Mouse (Mus musculus): ENCODE data around the gene Fam19a1. TPM values are rescaled to one million over a fixed set of nuclear protein-coding genes. Genes with fewer than 3 reads are reported as not detected.

Fam19a1 gene
- polyA plus RNA-seq, 1 experiment = not detected

DNA sequence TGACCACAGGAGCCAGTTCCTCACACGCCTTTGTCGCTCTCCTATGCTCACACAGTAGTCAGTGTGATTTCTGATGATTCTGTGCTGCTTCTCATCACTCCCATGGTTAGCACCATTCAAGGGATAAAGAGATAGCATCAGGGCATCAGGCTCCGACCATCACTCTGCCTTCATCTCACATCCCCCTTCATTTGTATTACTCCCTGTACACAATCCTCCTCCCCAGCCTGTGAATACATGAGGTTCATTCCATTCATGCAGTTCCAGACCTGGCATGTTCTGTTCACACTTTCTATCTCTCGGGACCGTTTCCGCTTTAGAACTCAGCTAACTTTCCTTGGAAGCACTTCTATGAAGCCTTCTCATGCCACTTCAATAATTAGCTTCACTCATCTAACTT lies 259.9 kb downstream of the Fam19a1 start:
- Histone ChIP-seq H3K36me3 (ENCODE audit: control insufficient read depth, insufficient read depth, low read length) (no peaks in the 10 kb centered on the region), H3K27ac (ENCODE audit: insufficient read depth, low read length) (no peak overlapping the region), H3K4me1 (ENCODE audit: control insufficient read depth, insufficient read depth, insufficient read length) (no peaks in the 10 kb centered on the region), H3K27me3 (ENCODE audit: control insufficient read depth, insufficient read depth, low read length) (no peaks in the 10 kb centered on the region), H3K4me3 (ENCODE audit: extremely low read depth, insufficient read depth, insufficient read length) (no peak overlapping the region)
- TF ChIP-seq CTCF (IDR thresholded peaks at IDR 0.05; ENCODE audit: extremely low read depth, insufficient read depth, insufficient read length, insufficient replicate concordance) (no peak), POLR2A (IDR thresholded peaks at IDR 0.05; ENCODE audit: low read depth, low read length) (no peak)
- 91% methylated on average over 6 of the region's 6 CpGs for WGBS
- DNase-seq (ENCODE audit: low read depth in 1 of 2, low spot score in 2 of 2) = no peak

- H3K27me3 ChIP-seq (ENCODE audit: control insufficient read depth, insufficient read depth, low read length) = no peaks in the 10 kb centered on the region
- H3K4me3 ChIP-seq (ENCODE audit: extremely low read depth, insufficient read depth, insufficient read length) = no peak overlapping the region
- TF ChIP-seq CTCF (IDR thresholded peaks at IDR 0.05; ENCODE audit: extremely low read depth, insufficient read depth, insufficient read length, insufficient replicate concordance) = no peak
- no peak for TF ChIP-seq POLR2A (IDR thresholded peaks at IDR 0.05; ENCODE audit: low read depth, low read length)
- DNase-seq (ENCODE audit: low read depth in 1 of 2, low spot score in 2 of 2) = no peak
- H3K36me3 ChIP-seq (ENCODE audit: control insufficient read depth, insufficient read depth, low read length) = no peaks in the 10 kb centered on the region
- no peak overlapping the region for H3K27ac ChIP-seq (ENCODE audit: insufficient read depth, low read length)
- no peaks in the 10 kb centered on the region for H3K4me1 ChIP-seq (ENCODE audit: control insufficient read depth, insufficient read depth, insufficient read length)
- 83% methylated on average over 2 of the region's 2 CpGs for WGBS
Measured at GRCm38 (mm10) chr6:96373274-96373673, 260.3 kb downstream of the Fam19a1 start.

- 82% methylated on average over 3 of the region's 3 CpGs for WGBS
- Histone ChIP-seq H3K27ac (ENCODE audit: insufficient read depth, low read length) (no peak overlapping the region), H3K4me3 (ENCODE audit: extremely low read depth, insufficient read depth, insufficient read length) (no peak overlapping the region), H3K27me3 (ENCODE audit: control insufficient read depth, insufficient read depth, low read length) (no peaks in the 10 kb centered on the region), H3K4me1 (ENCODE audit: control insufficient read depth, insufficient read depth, insufficient read length) (no peaks in the 10 kb centered on the region), H3K36me3 (ENCODE audit: control insufficient read depth, insufficient read depth, low read length) (no peaks in the 10 kb centered on the region)
- DNase-seq (ENCODE audit: low read depth in 1 of 2, low spot score in 2 of 2) = no peak
- TF ChIP-seq CTCF (IDR thresholded peaks at IDR 0.05; ENCODE audit: extremely low read depth, insufficient read depth, insufficient read length, insufficient replicate concordance) (no peak), POLR2A (IDR thresholded peaks at IDR 0.05; ENCODE audit: low read depth, low read length) (no peak)
Measured at GRCm38 (mm10) chr6:96376773-96377172, 263.8 kb downstream of the Fam19a1 start.

- H3K4me1 ChIP-seq (ENCODE audit: control insufficient read depth, insufficient read depth, insufficient read length) = no peaks in the 10 kb centered on the region
- H3K36me3 ChIP-seq (ENCODE audit: control insufficient read depth, insufficient read depth, low read length) = no peaks in the 10 kb centered on the region
- H3K27ac ChIP-seq (ENCODE audit: insufficient read depth, low read length) = no peak overlapping the region
- H3K27me3 ChIP-seq (ENCODE audit: control insufficient read depth, insufficient read depth, low read length) = no peaks in the 10 kb centered on the region
- DNase-seq (ENCODE audit: low read depth in 1 of 2, low spot score in 2 of 2) = no peak
- no peak overlapping the region for H3K4me3 ChIP-seq (ENCODE audit: extremely low read depth, insufficient read depth, insufficient read length)
- WGBS = 82% methylated on average over 4 of the region's 4 CpGs
- TF ChIP-seq POLR2A (IDR thresholded peaks at IDR 0.05; ENCODE audit: low read depth, low read length) (no peak), CTCF (IDR thresholded peaks at IDR 0.05; ENCODE audit: extremely low read depth, insufficient read depth, insufficient read length, insufficient replicate concordance) (no peak)
Measured at GRCm38 (mm10) chr6:96379229-96379628, 266.3 kb downstream of the Fam19a1 start.

- Histone ChIP-seq H3K36me3 (ENCODE audit: control insufficient read depth, insufficient read depth, low read length) (no peaks in the 10 kb centered on the region), H3K27ac (ENCODE audit: insufficient read depth, low read length) (no peak overlapping the region), H3K4me1 (ENCODE audit: control insufficient read depth, insufficient read depth, insufficient read length) (no peaks in the 10 kb centered on the region), H3K4me3 (ENCODE audit: extremely low read depth, insufficient read depth, insufficient read length) (no peak overlapping the region), H3K27me3 (ENCODE audit: control insufficient read depth, insufficient read depth, low read length) (no peaks in the 10 kb centered on the region)
- 82% methylated on average over 1 of the region's 1 CpGs for WGBS
- DNase-seq (ENCODE audit: low read depth in 1 of 2, low spot score in 2 of 2) = no peak
- no peak for TF ChIP-seq POLR2A (IDR thresholded peaks at IDR 0.05; ENCODE audit: low read depth, low read length)
- no peak for TF ChIP-seq CTCF (IDR thresholded peaks at IDR 0.05; ENCODE audit: extremely low read depth, insufficient read depth, insufficient read length, insufficient replicate concordance)
Measured at GRCm38 (mm10) chr6:96384441-96384840, 271.5 kb downstream of the Fam19a1 start.

- Histone ChIP-seq H3K4me3 (ENCODE audit: extremely low read depth, insufficient read depth, insufficient read length) (no peak overlapping the region), H3K27ac (ENCODE audit: insufficient read depth, low read length) (no peak overlapping the region), H3K27me3 (ENCODE audit: control insufficient read depth, insufficient read depth, low read length) (no peaks in the 10 kb centered on the region), H3K36me3 (ENCODE audit: control insufficient read depth, insufficient read depth, low read length) (no peaks in the 10 kb centered on the region), H3K4me1 (ENCODE audit: control insufficient read depth, insufficient read depth, insufficient read length) (no peaks in the 10 kb centered on the region)
- no peak for DNase-seq (ENCODE audit: low read depth in 1 of 2, low spot score in 2 of 2)
- TF ChIP-seq POLR2A (IDR thresholded peaks at IDR 0.05; ENCODE audit: low read depth, low read length) (no peak), CTCF (IDR thresholded peaks at IDR 0.05; ENCODE audit: extremely low read depth, insufficient read depth, insufficient read length, insufficient replicate concordance) (no peak)
- 90% methylated on average over 4 of the region's 4 CpGs for WGBS
Measured at GRCm38 (mm10) chr6:96418866-96419265, 305.9 kb downstream of the Fam19a1 start.

DNA sequence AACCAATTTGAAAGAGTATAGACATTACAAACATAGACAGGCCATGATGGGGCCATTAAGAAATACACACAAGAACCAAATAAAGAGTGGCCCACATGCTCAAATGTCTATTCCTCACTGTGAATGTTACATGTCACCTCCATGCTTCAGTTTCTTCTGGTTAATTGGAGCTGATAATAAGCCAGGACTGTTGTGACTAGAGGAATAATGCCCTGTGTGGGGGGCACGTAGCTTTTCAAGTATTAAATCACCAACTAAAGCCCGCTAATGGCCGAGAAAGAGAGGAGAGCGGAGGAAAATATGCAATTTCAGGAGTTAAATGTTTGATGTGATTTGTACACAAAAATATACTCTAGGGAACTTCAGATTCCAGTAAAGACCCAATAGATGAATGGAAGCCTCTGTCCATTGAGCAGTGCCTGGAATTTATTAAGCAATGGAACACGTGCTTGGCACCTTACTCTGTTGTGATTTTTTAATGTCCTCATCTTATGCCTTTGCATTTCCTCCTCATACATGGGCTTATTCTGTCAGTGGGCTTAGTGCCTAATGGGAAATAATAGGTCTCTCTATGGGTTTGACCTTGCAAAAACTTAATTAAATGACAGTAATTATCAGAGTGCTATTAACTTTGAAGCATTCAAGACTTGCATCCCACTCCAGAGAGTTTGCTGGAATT lies 306.9 kb downstream of the Fam19a1 start:
- Histone ChIP-seq H3K4me1 (ENCODE audit: control insufficient read depth, insufficient read depth, insufficient read length) (no peaks in the 10 kb centered on the region), H3K4me3 (ENCODE audit: extremely low read depth, insufficient read depth, insufficient read length) (no peak overlapping the region), H3K27me3 (ENCODE audit: control insufficient read depth, insufficient read depth, low read length) (no peaks in the 10 kb centered on the region), H3K36me3 (ENCODE audit: control insufficient read depth, insufficient read depth, low read length) (no peaks in the 10 kb centered on the region), H3K27ac (ENCODE audit: insufficient read depth, low read length) (no peak overlapping the region)
- no peak for DNase-seq (ENCODE audit: low read depth in 1 of 2, low spot score in 2 of 2)
- TF ChIP-seq POLR2A (IDR thresholded peaks at IDR 0.05; ENCODE audit: low read depth, low read length) (no peak), CTCF (IDR thresholded peaks at IDR 0.05; ENCODE audit: extremely low read depth, insufficient read depth, insufficient read length, insufficient replicate concordance) (no peak)
- 82% methylated on average over 5 of the region's 5 CpGs for WGBS
